Mouse (Mus musculus) splenic B cell, adult 2 months (primary cell): ENCODE data around the gene Sipa1l3.

Experiments used
- DNase-seq: peaks from one replicate; pipeline ENCODE4 v3.0.0-alpha.2; 2011; ENCODE audit warnings: low read depth, low spot score
- H3K27me3 ChIP-seq: 2 replicates; pipeline ENCODE4 v1.6.1; 2012; ENCODE audit warnings: mild to moderate bottlenecking, low read length, moderate library complexity, mixed read lengths; ENCODE audit not compliant: control insufficient read depth, poor library complexity, insufficient read depth, severe bottlenecking
- H3K36me3 ChIP-seq: 2 replicates; pipeline ENCODE4 v1.6.1; 2012; ENCODE audit warnings: mild to moderate bottlenecking, low read length, moderate library complexity, mixed read lengths; ENCODE audit not compliant: control insufficient read depth, poor library complexity, insufficient read depth, severe bottlenecking

Sipa1l3 gene

DNA sequence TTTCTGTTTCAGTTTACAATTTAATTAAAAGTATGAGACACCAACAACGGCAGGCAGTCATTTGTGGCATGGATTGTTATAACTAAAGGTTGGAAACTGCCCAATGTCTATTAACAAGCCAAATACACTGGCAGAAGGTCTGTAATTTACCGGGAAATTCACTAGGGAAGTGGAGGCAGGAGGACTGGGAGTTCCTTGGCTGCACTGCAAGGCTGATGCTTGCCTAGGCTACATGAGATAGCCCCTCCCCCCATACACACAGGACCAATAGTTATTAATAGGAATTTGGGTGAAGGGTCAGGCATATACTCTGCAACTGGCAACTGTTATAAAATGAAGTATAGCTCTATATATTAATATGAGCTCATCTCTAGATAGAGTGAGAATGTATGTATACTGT lies 2.4 kb upstream of the Sipa1l3 start:
- no peaks in the 10 kb centered on the region for H3K36me3 ChIP-seq

DNA sequence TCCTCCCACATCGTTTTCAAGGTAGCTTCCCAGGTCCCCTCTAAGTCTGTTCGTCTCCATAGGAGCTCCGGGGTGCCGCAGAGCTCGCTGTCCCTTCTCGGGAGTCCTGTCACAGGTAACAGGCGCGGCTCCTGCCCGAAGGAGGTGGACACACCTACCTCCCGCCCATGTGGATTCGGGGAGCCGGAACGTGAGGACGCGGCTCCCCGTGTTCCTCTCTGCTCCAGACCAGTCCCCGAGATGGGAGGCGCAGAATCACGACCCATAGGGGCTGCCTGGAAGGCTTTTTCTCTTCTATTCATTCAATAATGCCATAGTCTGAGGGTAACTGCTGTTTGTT lies 740 bp upstream of the Sipa1l3 start:
- H3K36me3 ChIP-seq: no peaks in the 10 kb centered on the region
- no peaks in the 10 kb centered on the region for H3K27me3 ChIP-seq
- DNase-seq: no peak

More for the DNA sequence above, 2.4 kb upstream of the Sipa1l3 start:
- no peak for DNase-seq
- no peaks in the 10 kb centered on the region for H3K27me3 ChIP-seq

DNA sequence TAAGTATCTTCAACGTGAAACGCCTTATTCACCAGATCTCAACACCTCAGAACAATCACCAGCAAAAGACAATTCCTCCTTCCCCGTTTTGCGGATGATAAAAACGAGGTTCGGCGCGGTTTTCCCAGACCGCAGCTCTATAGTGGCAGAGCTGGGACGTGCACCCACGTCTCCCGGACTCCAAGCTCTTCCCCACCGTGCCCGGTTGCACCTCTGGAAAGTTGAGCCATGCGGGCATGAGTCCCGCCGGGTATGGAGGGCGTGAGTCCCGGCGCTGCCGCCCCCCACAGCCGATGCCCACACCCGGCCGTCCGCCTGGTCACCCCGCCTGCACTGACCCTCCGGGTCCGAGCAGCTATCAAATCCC lies 404 bp downstream of the Sipa1l3 start:
- no peak for DNase-seq
- H3K36me3 ChIP-seq: no peaks in the 10 kb centered on the region
- H3K27me3 ChIP-seq: no peaks in the 10 kb centered on the region

DNA sequence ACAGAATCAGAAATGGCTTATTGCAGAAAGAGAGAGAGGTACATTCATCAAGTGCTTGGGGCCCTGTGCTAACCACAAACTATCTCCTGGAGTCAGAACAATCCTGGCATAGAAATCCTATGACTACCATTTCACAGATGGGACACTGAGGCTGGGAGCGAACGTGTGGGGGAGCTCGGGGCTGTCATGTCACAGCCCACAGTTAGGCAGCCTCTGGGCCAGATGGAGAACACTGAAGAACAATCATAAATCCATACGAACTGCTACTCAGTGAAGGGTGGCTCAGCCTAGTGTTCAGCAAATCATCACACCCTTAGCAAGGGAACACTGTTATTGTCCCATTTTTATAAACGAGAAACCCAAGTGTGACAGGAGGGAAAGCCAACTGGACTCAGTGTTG lies 1.3 kb downstream of the Sipa1l3 start:
- no peak for DNase-seq
- Histone ChIP-seq H3K27me3 (no peaks in the 10 kb centered on the region), H3K36me3 (no peaks in the 10 kb centered on the region)

DNA sequence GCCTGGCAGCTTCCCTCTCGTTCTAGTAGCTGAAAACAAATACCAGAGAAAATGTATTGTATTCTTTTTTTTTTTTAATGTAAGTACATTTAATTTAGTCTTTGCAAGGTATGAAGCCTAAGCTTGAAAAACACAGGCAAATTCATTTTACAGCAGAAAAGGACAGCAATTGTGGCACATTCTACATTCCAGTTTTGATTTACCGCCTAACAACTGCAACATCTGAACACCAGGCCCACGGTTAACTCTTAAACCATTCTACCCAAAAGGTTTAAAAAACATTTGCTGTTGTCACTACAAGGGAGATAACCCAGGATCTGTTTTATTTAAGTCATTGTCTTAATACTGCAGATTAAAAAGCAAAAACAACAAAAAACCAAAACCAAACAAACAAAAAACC lies 2.8 kb downstream of the Sipa1l3 start:
- no peaks in the 10 kb centered on the region for H3K27me3 ChIP-seq
- DNase-seq: no peak

DNA sequence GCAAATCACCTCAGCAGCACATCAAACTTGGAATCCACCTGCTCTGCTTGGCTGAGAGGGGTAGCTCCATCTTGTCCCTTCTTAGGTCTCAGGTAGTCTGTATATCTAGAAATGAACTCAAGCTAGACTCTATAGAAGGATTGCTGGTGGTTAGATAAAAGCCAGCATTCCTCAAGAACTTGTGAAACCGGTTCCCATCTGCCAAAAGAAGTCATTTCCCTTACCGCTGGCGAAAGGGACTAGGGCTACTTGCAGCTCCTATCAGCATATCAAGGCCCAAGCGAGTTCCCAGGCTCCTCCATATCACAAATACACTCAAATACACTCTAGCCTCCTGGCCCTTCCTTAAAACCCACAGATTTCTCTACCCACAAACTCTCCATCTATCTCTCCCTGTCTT lies 5.7 kb downstream of the Sipa1l3 start:
- DNase-seq: no peak
- H3K27me3 ChIP-seq: no peaks in the 10 kb centered on the region
- H3K36me3 ChIP-seq: no peaks in the 10 kb centered on the region

More for the DNA sequence above, 2.8 kb downstream of the Sipa1l3 start:
- no peaks in the 10 kb centered on the region for H3K36me3 ChIP-seq

DNA sequence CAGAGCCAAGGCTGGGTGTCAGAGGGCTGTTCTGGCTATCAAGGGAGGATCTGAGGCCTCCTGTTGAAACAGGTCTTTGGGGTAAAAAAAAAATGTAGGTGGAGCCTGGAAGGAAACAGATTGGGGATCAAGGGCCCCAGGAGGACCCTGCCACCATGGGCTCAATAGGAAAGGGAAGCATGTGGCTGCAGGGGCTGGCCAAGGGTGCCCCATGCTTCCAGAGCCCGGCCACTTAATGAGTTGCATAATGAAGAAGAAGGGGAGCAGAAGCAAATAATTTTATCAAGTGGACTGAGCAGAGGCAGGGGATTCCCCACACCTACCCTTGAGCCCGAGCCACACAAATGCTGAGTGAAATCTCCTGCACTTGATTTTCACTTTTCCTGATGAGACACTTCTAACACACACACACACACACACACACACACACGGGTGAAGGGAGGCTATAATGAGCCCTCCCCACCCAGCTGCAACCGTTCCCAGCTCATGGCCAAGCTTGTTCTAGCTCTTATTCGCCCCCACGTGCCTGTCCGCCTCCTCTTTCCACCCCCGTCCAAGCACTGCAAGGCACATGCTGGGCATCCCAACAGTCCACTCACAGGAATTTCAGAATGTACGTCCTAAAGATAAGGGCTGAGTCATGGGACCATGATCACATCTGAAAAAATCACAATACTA lies 6.7 kb downstream of the Sipa1l3 start:
- Histone ChIP-seq H3K36me3 (no peaks in the 10 kb centered on the region), H3K27me3 (no peaks in the 10 kb centered on the region)
- no peak for DNase-seq

DNA sequence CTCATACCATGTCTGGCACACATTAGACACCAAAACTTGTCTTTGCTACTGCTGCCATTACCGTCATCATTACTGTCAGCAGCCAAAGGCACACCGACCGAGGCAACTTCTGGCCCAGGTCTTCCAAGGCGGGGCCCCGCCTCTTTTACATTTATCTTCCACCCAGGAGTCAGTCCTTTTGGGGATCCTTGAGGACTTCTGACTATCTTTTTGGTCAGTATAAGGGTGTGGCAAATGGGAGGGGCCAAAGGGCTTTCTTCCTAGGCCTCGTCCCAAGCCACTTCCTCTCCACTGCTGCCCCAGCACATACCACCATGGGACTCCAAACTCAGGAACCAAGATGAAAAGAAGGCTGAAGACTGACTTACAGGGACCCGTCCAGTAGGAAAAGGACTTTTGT lies 9.9 kb downstream of the Sipa1l3 start:
- Histone ChIP-seq H3K36me3 (no peaks in the 10 kb centered on the region), H3K27me3 (no peaks in the 10 kb centered on the region)
- DNase-seq: no peak

DNA sequence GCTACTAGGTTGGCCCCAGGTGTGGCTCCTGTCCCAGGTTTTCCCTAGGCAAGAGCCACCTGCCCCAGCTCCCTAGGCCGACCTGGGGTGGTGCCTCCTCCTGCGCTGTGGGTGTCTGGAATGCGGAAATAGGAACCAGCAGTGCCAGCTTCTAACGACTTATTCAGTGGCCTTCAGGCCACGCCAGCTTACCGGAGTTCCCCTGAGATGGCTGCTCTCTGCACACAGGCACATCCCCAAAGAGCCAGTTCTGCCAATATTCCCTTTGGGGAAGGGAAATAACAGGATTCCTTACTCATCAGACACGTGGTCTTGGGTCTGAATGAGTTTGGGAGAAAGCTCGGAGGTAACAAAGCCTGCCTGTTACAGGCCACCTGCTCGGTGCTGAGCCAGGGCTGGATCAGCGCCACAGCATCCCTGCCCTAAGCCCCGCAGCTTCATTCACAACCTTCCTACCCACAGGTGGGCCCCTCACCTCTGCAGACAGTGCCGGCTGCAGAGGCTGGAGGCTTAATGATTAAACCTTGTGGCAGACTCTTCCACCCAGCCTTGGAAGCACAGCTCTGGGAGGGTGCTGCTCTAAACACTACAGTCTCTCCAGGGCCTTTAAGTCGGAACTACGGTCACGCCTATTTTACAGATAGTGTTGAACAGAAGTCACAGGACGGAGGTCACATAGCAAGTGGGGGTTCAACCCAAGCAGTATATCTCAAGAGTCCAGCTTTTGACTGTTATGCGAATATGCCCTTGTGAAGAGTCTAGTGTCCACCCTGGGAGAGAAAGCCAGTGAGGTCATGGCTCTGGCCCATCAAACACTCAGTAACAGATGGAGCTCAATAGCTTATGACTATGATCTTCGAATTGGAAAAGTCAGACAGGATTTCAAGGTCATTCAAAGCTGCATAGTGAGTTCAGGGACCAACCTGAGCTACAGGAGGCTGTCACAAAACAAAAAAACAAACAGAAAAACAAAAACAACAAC lies 12.8 kb downstream of the Sipa1l3 start:
- Histone ChIP-seq H3K36me3 (no peaks in the 10 kb centered on the region), H3K27me3 (no peaks in the 10 kb centered on the region)
- DNase-seq: no peak

DNA sequence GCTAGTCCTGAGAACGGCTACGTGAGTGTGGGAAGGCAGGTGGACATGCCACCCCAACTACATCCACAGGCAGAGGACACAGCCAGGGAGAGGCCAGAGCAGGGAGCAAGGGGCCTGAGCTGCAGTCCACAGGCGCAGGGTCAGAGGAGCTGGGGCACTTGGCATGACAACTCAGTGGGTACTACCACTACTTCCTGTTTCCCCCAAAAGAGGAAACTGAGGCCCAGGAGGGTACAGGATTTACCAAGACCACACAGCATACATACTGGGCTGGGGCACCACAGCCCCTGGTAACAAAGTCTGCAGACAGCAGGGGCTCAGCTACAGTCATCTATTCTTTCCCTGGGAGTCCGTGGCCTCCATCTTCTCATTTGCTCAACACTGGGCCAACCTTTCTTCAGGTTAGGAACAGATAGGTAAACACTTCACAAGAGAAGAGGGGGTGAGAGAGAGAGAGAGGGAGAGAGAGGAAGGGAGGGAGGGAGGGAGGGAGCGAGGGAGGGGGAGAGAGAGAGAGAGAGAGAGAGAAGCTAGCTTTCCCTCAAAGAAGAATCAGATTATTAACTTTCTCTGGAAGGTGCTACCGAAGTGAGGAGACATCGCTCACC lies 13.7 kb downstream of the Sipa1l3 start:
- DNase-seq: no peak
- Histone ChIP-seq H3K27me3 (no peaks in the 10 kb centered on the region), H3K36me3 (no peaks in the 10 kb centered on the region)

DNA sequence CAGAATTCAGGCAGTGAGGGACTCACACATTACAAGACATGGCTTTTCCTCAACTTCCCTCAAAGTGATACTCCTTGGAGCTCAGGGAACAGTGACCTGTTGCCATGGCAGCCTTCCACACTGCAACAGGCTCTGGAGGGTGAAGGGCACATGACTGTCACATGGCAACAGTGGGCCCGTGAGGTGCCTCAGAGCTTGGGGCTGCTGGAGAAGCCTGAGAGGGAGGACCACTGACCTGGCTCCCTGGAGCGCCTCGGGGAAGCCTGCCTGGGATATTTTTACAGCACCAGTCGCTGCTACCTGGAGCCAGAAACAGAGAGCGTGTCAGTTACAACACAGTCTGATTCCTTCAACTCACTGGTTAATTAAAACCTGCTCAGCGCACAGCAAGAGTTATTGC lies 14.8 kb downstream of the Sipa1l3 start:
- DNase-seq: no peak

DNA sequence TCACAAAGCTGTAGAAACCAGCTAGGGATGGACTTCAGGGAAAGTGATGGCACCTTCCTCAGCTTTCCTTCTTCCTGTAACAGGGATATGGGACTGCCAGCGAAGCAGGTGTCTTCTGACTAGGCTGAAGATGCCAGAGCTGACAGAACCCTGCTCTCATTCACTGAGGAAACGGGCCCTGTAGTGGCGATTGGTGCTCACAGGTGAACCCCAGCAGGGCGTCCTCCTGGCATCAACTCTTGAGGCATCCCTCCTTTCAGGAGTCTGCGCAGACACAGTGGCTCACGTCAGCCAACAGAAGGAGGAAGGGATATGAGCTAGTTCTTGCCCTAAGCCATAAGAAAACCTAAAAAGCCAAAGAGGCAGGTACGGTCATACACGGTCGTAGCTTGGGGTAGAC lies 17.2 kb downstream of the Sipa1l3 start:
- Histone ChIP-seq H3K36me3 (no peaks in the 10 kb centered on the region), H3K27me3 (no peaks in the 10 kb centered on the region)
- DNase-seq: no peak

More for the DNA sequence above, 14.8 kb downstream of the Sipa1l3 start:
- H3K36me3 ChIP-seq: no peaks in the 10 kb centered on the region
- H3K27me3 ChIP-seq: no peaks in the 10 kb centered on the region

DNA sequence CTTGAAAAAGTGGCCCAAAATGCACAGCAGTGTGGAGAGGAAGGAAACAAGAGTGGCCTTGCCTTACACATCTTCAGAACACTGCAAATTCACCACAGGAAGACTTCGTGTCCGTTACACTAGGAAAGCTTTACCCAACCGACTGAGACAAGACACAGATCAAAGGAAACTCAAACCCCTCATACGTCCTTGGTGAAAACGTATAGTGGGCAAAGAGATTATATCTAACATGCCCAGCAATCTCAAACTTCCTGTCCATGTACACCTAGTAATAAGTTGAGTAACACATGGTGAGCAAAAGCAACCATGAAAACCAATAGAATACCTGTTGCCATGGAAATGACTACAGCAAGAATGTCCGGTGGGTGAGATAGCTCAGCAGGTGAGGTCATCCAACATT lies 19.4 kb downstream of the Sipa1l3 start:
- Histone ChIP-seq H3K36me3 (no peaks in the 10 kb centered on the region), H3K27me3 (no peaks in the 10 kb centered on the region)
- no peak for DNase-seq

DNA sequence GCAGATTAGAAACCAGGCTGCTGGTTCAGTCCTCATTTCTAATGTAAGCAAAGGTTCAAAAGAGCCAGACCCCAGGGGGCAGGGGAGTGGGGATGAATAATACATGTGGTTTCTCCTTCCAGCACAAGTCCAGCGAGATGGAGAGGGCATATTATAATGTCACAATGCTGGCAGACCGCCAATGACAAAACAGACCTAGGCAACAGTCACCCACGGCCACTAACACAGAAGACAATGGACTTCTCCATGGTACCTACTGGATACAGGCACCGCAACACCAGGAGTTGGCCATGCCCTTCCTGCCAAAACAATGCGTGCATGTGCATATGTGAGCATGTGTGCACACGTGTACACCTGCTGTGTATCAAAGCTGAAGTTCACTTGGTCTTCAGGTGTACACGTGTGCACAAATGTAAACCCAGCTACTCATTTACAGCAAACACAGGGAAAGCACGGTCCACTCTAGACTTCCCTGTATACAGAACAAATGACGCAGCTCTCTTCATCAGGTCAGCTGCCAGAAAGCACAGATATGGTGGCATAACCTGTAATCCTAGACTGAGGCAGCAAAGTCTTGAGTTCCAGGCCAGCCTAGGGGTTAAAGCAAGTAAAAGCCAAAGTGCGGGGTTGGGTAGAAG lies 21.4 kb downstream of the Sipa1l3 start:
- DNase-seq: no peak
- Histone ChIP-seq H3K36me3 (no peaks in the 10 kb centered on the region), H3K27me3 (no peaks in the 10 kb centered on the region)

DNA sequence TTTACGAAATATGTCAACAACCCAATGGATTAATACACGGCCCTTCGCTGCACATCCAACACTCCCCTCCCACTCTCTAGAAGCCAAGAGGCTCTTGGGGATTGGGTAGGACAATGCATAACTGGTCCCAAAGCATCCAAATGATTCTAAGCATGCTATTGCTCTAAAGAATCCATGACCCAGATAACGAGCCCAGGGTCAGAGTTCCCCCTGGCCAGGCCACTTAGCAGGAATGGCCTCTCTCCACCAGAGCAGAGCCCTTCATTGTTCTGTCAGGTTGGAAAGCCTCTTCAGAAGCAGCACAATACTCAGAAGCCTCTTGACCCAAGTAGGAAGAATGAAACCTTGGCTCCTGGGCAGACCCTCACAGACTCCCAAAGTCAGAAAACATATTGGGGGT lies 22.1 kb downstream of the Sipa1l3 start:
- DNase-seq: no peak

More for the DNA sequence above, 22.1 kb downstream of the Sipa1l3 start:
- Histone ChIP-seq H3K27me3 (no peaks in the 10 kb centered on the region), H3K36me3 (no peaks in the 10 kb centered on the region)
